Mouse (Mus musculus) erythroblast, embryonic 14.5 days (primary cell): ENCODE data around the gene Fntb. TPM values are rescaled to one million over a fixed set of nuclear protein-coding genes. Genes with fewer than 3 reads are reported as not detected.
A peak's percentile ranks its signal among the peaks of the same experiment; 100 is the strongest.

ENCODE experiments used
- H3K27me3 ChIP-seq: 2 replicates; pipeline ENCODE4 v1.6.1; 2012; ENCODE audit warnings: inconsistent platforms; ENCODE audit not compliant: control insufficient read depth
- H3K36me3 ChIP-seq: 2 replicates; pipeline ENCODE4 v1.6.1; 2012; ENCODE audit warnings: mild to moderate bottlenecking, inconsistent platforms; ENCODE audit not compliant: control insufficient read depth
- H3K4me1 ChIP-seq: 2 replicates; pipeline ENCODE4 v1.6.1; 2012; ENCODE audit warnings: inconsistent platforms; ENCODE audit not compliant: control insufficient read depth
- H3K4me3 ChIP-seq: replicated peaks from 2 replicates; pipeline ENCODE3; 2012; ENCODE audit warnings: moderate library complexity, mild to moderate bottlenecking, inconsistent platforms
- H3K9me3 ChIP-seq: 2 replicates; pipeline ENCODE4 v1.6.1; 2012; ENCODE audit warnings: low read length, inconsistent platforms, mixed read lengths; ENCODE audit not compliant: control insufficient read depth
- GATA1 ChIP-seq: IDR thresholded peaks from 2 replicates; pipeline ENCODE4 v1.6.1; 2012; ENCODE audit warnings: low read length, inconsistent platforms, mixed read lengths
- TAL1 ChIP-seq: IDR thresholded peaks from 3 replicates; pipeline ENCODE4 v1.6.1; 2012; ENCODE audit warnings: low read length, inconsistent platforms, mixed read lengths
- polyA plus RNA-seq: library from polyadenylated mRNA; stranded (reverse); fragments of >175 nt; gene quantifications from 2 replicates; pipeline ENCODE4 v1.2.3, GENCODE M21; 2012

Fntb gene
- polyA plus RNA-seq, 1 experiment: 6.1 TPM

GRCm38 (mm10) chr12:76822002-76822650 is 56.7 kb downstream of the Fntb start:
- TF ChIP-seq GATA1: no peak
- TF ChIP-seq TAL1: no peak
- H3K9me3 ChIP-seq: peaks cover 6% of the 10 kb centered on the region; the same call in 1 of the 2 replicates
- peak overlapping the region; percentile 26 for H3K4me3 ChIP-seq
- peaks cover 87% of the 10 kb centered on the region for H3K27me3 ChIP-seq
- no peaks in the 10 kb centered on the region for H3K36me3 ChIP-seq
- H3K4me1 ChIP-seq: peaks cover 3% of the 10 kb centered on the region

DNA sequence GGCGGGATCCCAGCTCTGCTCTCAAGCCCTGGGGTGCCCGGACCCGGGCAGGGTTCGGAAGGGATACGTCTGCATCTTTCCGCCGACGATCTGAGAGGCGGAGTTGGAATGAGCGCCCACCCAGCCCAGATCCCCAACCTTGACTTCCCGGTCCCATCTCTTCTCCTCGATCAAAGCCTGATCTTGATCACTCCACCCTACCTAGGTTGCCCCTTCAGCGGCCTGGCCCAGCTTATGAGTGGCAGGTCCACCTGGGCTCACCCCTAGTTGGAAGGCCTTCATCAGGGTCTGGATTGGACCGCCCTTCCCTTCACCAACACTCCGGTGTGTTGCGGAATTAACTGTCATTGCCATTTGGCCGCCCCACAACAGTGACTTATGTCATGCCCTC is 57.3 kb downstream of the Fntb start, which contains the start of gene Rab15:
Gene Rab15 (minus strand): TSS at position 258 of the 391 bp plus-strand sequence.
- no peaks in the 10 kb centered on the region for H3K36me3 ChIP-seq
- no peak for TF ChIP-seq TAL1
- no peak for TF ChIP-seq GATA1
- H3K4me3 ChIP-seq: peak within 1 kb of the TSS; percentile 26
- H3K9me3 ChIP-seq: peaks cover 6% of the 10 kb centered on the region; the same call in 1 of the 2 replicates
- H3K27me3 ChIP-seq: peaks cover 89% of the 10 kb centered on the region
- H3K4me1 ChIP-seq: peaks cover 3% of the 10 kb centered on the region

GRCm38 (mm10) chr12:76825283-76825682 is 59.9 kb downstream of the Fntb start:
- Histone ChIP-seq H3K36me3 (no peaks in the 10 kb centered on the region), H3K4me3 (no peak overlapping the region), H3K27me3 (peaks cover 64% of the 10 kb centered on the region), H3K9me3 (peaks cover 6% of the 10 kb centered on the region; the same call in 1 of the 2 replicates), H3K4me1 (peaks cover 3% of the 10 kb centered on the region)
- TF ChIP-seq GATA1: no peak
- no peak for TF ChIP-seq TAL1

- H3K9me3 ChIP-seq: no peaks in the 10 kb centered on the region
- H3K27me3 ChIP-seq: peaks cover 18% of the 10 kb centered on the region
- TF ChIP-seq GATA1 (no peak), TAL1 (no peak)
Observed at GRCm38 (mm10) chr12:76832704-76833103, 67.3 kb downstream of the Fntb start.

GRCm38 (mm10) chr12:76837101-76837843 is 71.9 kb downstream of the Fntb start:
- peaks cover 10% of the 10 kb centered on the region for H3K36me3 ChIP-seq
- TF ChIP-seq TAL1: no peak
- TF ChIP-seq GATA1: no peak
- H3K4me1 ChIP-seq: peaks cover 26% of the 10 kb centered on the region
- no peaks in the 10 kb centered on the region for H3K9me3 ChIP-seq
- H3K4me3 ChIP-seq: peak overlapping the region; percentile 75
- H3K27me3 ChIP-seq: peaks cover 18% of the 10 kb centered on the region

More at GRCm38 (mm10) chr12:76832704-76833103, 67.3 kb downstream of the Fntb start:
- Histone ChIP-seq H3K36me3 (no peaks in the 10 kb centered on the region), H3K4me1 (peaks cover 6% of the 10 kb centered on the region), H3K4me3 (no peak overlapping the region)

DNA sequence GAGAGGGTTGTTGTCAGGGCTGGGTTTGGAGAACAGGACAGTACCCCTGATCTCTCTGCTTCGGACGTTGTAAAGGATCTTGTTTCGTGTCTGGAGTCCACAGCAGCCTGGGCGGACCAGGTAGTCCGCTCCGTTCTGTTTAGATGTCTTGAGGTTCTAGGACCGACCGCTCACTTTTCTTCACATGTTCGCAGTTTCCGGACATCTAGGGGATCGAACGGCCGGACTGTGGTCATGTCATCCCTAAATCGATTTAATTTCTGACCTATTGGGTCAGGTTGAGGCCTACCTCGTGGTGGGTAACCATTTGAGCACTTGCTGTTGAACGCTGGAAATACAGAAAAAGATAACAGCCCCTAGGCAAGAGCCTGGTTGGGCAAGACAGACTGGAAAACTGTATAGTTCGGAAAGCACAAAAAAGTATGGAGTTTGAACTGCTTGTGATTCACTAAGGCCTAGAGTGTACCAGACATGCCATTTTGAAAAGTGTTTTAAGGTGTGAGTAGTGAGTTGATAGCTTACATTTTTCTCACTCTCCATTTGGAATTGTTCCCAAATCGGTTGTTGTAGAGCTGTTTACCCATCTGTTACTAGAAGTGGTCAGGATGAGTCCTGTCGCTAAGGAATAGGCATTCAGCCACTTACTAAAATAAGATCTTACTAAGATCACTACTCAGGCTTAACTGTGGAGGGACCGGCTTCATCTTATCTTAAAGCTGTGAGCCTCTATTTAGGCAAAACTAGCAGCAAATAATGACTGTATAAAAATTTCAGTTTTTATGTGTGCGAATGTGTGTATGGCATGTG is 72.7 kb downstream of the Fntb start:
- peaks cover 13% of the 10 kb centered on the region for H3K36me3 ChIP-seq
- H3K4me1 ChIP-seq: peaks cover 26% of the 10 kb centered on the region
- peaks cover 16% of the 10 kb centered on the region for H3K27me3 ChIP-seq
- peak overlapping the region; percentile 75 for H3K4me3 ChIP-seq
- TF ChIP-seq TAL1 (no peak), GATA1 (no peak)
- H3K9me3 ChIP-seq: no peaks in the 10 kb centered on the region

DNA sequence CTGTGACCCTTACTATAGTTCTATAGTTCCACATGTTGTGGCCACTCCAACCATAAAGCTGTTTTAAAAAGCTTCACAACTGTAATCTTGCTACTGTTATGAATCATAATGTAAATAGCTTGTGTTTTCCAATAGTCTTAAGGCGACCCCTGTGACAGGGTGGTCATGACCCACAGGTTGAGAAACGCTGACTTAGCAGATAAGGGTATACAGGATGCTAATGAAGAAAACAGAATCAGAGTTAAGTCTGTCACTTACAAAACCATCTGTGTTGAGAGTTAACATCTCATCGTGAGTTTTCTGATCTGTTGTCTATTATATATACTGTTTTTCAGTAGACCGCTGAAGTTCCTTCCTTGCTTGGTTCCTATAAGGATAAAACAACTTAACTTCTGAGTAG is 73.9 kb downstream of the Fntb start:
- Histone ChIP-seq H3K4me3 (no peak overlapping the region), H3K4me1 (peaks cover 26% of the 10 kb centered on the region), H3K36me3 (peaks cover 13% of the 10 kb centered on the region), H3K27me3 (peaks cover 9% of the 10 kb centered on the region), H3K9me3 (no peaks in the 10 kb centered on the region)
- TF ChIP-seq TAL1 (no peak), GATA1 (no peak)

DNA sequence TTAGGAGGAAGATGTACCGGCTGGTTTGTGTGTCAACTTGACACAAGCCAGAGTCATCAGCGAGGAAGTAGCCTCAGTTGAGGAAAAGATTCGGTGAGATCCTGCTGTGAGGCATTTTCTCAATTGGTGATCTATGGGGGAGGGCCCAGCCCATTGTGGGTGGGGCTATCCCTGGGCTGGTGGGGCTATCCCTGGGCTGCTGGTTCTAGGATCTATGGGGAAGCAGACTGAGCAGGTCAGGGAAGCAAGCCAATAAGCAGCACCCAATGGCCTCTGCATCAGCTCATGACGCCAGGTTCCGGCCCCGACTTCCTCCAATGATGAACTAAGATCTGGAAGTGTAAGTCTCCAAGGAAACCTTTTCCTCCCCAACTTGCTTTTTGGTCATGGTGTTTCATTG is 74.7 kb downstream of the Fntb start:
- Histone ChIP-seq H3K4me3 (no peak overlapping the region), H3K36me3 (peaks cover 13% of the 10 kb centered on the region), H3K27me3 (peaks cover 5% of the 10 kb centered on the region), H3K4me1 (peaks cover 26% of the 10 kb centered on the region), H3K9me3 (no peaks in the 10 kb centered on the region)
- no peak for TF ChIP-seq GATA1
- TF ChIP-seq TAL1: no peak
